Mouse (Mus musculus): ENCODE data around the gene Cntnap2.
"Not testable (repeated sequence)": the region's sequence is repeated elsewhere in the genome, so short reads cannot be mapped to it uniquely, and the experiment has no call there.

Cntnap2 gene

DNA sequence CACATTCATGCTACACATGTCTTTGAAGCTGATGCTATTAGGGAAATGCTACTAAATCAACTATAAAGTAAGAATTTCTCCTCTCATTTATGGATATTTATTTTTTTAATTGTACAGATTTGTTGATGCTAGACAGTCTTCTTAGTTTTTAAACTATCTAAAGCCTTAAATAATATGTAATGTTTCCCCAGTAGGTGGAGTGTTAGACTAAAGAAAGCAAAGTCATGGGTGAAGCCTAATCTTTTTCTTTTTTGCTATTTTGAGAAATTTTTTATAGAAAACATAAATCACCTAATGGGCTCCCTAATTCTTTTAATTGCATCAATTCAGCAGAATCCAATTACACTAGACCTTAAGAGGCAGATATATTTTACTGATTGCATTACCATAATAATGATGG lies 2124.7 kb downstream of the Cntnap2 start:
- not testable (repeated sequence) for DNase-seq

DNA sequence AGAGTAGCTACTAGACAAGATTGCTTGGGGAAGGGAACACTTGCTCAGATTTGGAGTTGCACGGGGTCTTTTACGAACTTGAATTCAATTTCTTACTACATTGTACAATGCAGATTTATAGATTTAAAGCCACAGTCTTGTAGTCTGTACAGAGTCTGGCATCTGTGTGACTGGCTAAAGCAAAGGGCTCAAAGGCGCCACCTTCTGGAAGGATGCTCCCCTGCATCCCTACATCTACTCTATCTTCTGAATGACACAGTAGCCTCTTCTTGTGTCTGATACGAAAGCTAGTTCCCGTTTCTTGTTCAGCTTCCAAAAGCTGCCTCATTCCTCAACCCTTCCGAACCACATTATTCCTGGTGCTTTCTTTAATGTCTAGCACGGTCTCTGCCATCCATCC lies 2129.0 kb downstream of the Cntnap2 start:
- DNase-seq: peak in 1 of 2 experiments; percentile 23

DNA sequence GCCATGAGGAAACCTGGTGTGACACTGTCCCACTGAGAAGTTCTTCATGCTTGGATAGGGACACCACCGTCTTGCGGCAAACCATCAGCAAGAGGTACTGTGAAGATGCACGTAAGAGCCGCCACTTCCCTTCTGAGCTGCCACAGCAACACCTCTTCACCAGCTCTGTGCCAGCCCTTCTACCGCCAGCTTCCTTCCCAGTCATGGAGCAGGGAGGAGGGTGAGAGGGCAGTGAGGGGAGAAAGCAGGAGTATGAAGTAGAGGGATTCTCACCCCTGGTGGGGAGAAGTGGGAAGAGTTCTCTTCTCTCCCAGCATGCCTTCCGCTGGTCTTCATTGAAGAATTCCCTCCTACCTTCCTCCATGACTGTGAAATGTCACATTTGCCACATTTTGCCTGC lies 2129.4 kb downstream of the Cntnap2 start:
- DNase-seq: not testable (repeated sequence)

DNA sequence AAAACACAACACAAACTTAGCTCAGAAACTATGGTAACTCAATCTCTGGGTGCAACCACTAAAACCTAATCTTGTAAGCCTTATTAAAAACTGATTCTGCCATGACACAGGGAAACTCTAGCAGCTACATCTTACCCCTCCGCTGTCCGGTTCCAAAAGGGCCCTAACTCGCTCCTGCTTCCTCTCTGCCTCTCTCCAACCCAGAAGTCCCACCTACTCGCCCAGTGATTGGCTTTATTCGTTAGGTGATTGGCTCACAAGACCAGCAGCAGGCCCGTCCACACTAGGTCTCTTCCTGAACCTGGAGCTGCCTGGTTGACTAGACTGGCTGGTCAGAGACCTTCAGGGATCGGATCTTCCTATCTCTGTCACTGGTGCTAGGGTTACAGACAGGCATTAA lies 2131.1 kb downstream of the Cntnap2 start:
- no peak for DNase-seq

- DNase-seq: peak; percentile 43 to 65
Measured at GRCm38 (mm10) chr6:47191277-47191800, 2132.2 kb downstream of the Cntnap2 start.

DNA sequence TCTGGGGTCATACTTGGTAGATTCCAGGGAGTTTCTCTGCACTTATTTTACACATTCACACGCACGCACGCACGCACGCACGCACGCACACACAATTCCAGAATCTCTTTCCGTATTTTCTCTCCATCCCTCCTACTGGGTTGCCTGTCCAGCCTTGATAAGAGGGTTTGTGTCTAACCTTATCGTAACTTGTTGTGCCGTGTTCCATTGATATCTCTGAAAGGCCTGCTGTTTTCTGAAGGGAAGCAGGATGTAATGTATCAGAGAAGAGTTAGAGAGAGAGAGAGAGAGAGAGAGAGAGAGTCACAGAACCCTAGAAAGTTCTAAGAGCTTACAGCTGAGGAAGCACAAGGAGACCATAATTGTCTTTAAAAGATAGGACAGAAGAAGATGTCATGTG lies 2132.8 kb downstream of the Cntnap2 start:
- no peak for DNase-seq

- DNase-seq: no peak
Measured at GRCm38 (mm10) chr6:47192478-47192877, 2133.3 kb downstream of the Cntnap2 start.

DNA sequence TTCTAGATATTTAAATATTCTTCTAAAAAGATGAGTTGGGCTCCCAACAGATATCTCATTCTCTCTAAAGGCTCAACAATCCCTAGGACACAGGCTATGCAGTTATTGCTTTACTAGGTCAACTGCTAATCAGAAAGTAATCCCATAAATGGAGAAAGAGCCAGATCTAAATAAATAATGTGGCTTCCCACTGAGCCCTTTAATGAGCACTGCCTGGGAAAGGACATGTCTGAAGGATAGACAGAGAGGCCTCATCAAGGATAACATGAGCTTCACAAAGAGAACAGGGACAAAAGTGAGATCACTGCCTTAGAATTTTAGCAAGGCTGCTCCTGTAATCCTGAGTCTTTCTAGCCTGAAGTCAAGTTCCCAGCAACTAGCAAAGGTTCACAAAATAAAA lies 2138.4 kb downstream of the Cntnap2 start:
- no peak for DNase-seq

DNA sequence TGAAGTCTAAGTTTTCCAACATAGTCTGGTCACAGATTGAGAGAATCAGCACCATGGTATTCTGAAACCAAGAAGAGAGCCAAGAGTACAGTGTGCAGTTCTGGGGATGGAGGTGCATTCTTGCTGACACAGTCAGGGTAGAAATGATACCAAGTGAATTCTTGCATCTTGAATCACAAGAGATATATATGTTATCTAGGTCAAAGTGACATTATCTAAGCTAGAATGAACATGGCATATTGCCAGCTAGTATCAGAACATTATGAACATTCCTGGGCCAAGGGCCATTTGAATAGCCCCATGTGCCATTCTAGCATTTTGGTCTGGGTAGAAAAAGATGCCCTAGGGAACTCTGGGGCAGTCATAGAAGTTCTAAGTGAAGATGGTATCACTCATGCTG lies 2141.5 kb downstream of the Cntnap2 start:
- no peak for DNase-seq

- no peak for DNase-seq
Measured at GRCm38 (mm10) chr6:47208031-47208430, 2148.9 kb downstream of the Cntnap2 start.

GRCm38 (mm10) chr6:47214731-47215130 lies 2155.6 kb downstream of the Cntnap2 start:
- DNase-seq: no peak

GRCm38 (mm10) chr6:47223578-47223977 lies 2164.4 kb downstream of the Cntnap2 start:
- DNase-seq: not testable (repeated sequence)

- DNase-seq: not testable (repeated sequence)
Measured at GRCm38 (mm10) chr6:47225391-47225790, 2166.2 kb downstream of the Cntnap2 start.

DNA sequence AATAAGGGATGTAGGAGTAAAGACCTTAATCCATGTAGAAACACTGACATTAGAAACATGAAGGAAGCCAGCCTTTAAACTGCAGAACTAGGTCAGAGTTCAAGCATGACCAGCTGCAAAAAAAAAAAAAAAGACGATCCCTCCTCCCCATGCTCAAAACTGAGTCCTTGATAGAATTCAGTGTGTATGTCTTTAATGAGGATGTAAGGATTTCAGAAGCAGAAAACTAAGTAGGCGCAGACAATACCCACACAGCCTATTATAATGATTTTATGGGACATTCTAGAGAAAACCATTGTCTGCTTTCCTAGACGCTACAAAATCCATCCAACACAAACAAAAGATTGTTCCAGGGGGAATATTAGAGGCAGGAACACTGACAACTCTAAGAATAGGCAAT lies 2168.4 kb downstream of the Cntnap2 start:
- DNase-seq: no peak

DNA sequence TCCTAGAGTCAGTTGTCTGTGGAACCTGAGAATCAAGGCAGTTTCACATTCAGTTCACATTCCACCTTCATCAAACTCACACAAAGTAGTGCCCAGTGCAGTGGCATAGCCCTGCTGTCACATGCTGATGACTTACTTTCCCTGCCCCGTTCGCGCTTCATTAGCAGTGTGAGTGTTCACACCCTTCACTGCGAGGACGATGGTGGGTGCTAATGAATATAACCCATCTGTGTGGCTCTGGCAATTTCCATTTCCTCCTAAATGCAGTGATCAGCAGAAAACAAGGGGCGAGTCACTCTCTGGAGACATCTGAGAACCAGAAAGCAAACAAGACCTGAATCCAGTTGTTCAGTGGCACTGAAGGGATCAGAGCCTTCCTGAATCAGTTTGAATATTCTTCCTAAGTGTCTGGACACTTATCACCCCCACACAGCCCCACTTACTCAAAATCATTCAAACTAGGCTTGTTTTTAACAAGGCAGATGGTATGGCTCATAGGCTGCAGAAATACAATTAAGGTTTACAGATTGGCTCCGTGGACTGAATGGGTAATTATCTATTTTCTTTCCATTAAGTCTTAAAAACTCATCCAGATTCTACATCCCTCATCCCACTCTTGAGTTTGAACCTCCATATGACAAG lies 2169.6 kb downstream of the Cntnap2 start:
- no peak for DNase-seq

DNA sequence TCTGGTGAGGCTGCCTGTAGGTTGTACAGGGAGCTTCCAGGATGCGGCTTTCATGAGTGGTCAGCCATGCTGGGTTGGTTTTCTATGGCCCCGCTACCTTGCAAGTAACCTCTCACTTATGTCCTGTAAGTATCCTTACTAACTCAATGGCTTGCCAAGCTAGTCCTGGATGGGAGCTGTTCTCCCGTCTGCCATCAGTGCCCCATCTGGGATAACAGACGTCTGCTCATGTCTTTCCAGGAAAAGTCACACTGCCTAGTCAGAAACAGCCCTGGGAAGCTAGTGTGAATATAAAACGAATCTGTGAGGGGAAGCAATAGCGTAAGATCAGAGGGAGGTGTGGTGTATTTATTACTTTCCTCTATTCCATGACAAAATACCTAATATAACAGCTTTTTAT lies 2172.4 kb downstream of the Cntnap2 start:
- no peak for DNase-seq

DNA sequence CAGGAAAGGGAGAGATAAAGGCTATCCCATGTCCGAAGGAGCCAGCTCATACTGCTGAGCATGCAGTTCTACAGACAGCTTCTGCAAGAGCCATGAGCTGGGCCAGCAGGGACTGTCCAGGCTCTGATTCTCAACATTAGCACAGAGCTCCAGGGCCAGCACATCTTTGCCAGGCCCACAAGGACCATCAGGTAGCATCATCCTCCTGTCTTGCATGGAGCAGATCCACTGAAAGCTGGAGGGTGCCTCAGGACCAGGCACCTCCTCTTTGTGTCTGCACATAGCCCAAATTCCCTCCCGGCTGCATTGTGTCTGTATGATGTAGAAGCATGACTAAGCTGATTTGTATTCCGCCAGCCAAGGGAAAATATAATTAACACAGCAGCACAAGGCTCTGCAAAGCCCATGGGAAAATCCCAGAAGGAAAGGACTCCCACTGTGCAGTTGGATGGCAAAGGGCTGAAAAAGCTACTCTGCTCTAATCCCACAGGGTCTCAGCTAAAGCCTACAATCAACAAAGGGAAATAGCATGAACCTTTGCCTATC lies 2180.3 kb downstream of the Cntnap2 start:
- DNase-seq: no peak

GRCm38 (mm10) chr6:47241379-47241778 lies 2182.2 kb downstream of the Cntnap2 start:
- no peak for DNase-seq

- peak in 1 of 2 experiments; percentile 29 for DNase-seq
Measured at GRCm38 (mm10) chr6:47243863-47244606, 2184.9 kb downstream of the Cntnap2 start.

GRCm38 (mm10) chr6:47244642-47245041 lies 2185.5 kb downstream of the Cntnap2 start:
- no peak for DNase-seq

DNA sequence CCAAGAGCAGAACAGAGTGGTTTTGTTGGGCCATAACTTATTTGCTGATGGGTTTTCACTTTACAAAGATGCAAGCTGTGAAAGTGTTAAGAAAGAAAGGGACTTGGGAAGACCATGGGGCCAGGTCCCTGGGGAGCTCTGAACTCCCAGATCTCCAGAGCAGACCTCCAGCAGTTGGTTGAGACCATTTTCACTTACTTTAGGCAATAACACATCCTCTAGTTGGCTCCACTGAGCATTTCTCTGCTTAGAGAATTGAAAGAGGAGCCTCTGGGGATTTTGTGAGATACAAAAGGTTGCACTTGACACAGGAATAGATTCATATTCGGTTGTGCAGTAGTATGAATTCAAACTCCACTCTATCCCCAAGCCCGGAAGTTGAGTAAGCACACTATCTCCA lies 2196.1 kb downstream of the Cntnap2 start:
- no peak for DNase-seq

DNA sequence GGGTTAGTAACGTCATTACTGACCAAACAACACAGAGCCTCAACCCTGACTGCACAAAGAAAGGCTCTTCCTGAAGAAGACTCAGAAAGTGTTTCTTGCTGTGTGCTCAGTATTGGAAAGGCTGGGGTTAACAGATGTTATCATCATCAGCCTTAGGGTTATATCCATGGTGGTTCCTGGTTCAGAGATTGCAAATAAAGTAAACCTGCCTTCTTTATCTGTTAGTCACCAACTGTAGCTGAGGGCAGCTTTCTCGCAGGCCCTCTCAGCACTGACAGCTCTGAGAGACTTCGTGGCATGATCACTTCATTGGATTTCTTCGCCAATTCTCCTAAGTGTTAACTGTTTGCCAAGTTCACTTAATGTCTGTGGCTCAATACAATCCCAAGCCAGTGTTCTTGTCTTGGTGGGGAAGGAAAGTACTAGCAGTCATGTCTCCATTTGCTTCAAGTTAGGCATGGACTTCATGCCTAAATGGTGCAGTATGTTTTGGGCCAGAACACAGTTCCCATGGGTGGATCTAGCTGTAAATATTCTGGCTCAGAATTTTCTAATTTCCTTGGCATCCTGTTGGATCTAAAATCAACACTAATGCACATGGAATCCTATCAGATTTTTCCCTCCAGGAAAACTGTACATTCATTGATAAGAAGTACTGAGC lies 2197.2 kb downstream of the Cntnap2 start:
- no peak for DNase-seq

DNA sequence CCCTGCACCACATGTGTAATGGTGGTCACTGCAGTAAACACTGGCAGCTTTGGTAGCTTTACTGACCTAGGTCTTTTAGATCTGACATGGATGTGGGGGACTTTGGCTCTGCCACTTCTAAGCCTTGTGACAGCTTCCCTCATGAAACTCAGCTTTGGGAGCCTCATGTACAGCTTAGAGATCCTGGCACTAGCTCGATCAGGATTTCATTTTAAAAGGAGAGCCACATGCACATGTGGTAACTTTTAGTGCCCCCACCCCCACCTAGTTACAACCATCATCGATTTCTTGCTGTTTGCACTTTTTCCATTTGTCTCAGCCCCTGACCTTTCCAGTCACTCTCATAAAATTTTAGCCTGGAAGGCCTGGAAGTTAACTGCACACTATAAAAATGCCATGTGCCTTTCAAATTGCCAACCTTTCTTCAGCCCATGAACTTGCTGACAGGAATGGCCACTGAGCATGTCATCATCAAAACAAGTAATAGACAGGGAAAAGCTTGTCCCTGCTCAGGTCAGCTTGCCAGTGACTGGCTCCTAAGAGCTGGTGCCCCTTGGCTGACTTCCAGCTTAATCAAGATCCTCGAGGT lies 2197.9 kb downstream of the Cntnap2 start:
- no peak for DNase-seq
